Mouse (Mus musculus) heart, embryonic 15.5 days (tissue): ENCODE data around the gene Mier2. TPM values are rescaled to one million over a fixed set of nuclear protein-coding genes. Genes with fewer than 3 reads are reported as not detected.

Experiments
- ATAC-seq: fragments of 200-750 bp; cut with Nextera tagmentation; replicated peaks from 2 replicates; pipeline ENCODE4 v1.8.0; 2017; ENCODE audit warnings: low read depth, moderate TSS enrichment; ENCODE audit not compliant: insufficient number of reproducible peaks, insufficient read depth, low FRiP score
- H3K27ac ChIP-seq: fragments of 300-500 bp; sonication (generic); 2 replicates; pipeline ENCODE4 v1.5.1; 2015; ENCODE audit warnings: mild to moderate bottlenecking, inconsistent platforms
- H3K27me3 ChIP-seq: fragments of 300-500 bp; sonication (generic); 2 replicates; pipeline ENCODE4 v1.6.1; 2015; ENCODE audit warnings: inconsistent platforms
- H3K36me3 ChIP-seq: fragments of 300-500 bp; sonication (generic); 2 replicates; pipeline ENCODE4 v1.6.1; 2015; ENCODE audit warnings: mild to moderate bottlenecking, inconsistent platforms
- H3K4me1 ChIP-seq: fragments of 300-500 bp; sonication (generic); replicated peaks from 2 replicates; pipeline ENCODE4 v1.6.1; 2015; ENCODE audit warnings: inconsistent platforms
- H3K4me2 ChIP-seq: fragments of 300-500 bp; sonication (generic); 2 replicates; pipeline ENCODE4 v1.6.1; 2015; ENCODE audit warnings: inconsistent platforms, mild to moderate bottlenecking, moderate library complexity
- H3K4me3 ChIP-seq: fragments of 300-500 bp; sonication (generic); 2 replicates; pipeline ENCODE4 v1.5.1; 2015; ENCODE audit warnings: mild to moderate bottlenecking, inconsistent platforms
- H3K9ac ChIP-seq: fragments of 300-500 bp; sonication (generic); 2 replicates; pipeline ENCODE4 v1.6.1; 2015; ENCODE audit warnings: mild to moderate bottlenecking, inconsistent platforms
- H3K9me3 ChIP-seq: fragments of 300-500 bp; sonication (generic); replicated peaks from 2 replicates; pipeline ENCODE4 v1.6.1; 2016; ENCODE audit warnings: inconsistent platforms
- WGBS: fragments of 180-500 bp; shearing (Covaris S2); methylation state at CpG from one replicate; pipeline ENCODE4 v1.1.7; 2015; ENCODE audit warnings: mixed read lengths; 5-methylcytosine and 5-hydroxymethylcytosine counted together
- polyA plus RNA-seq: library from polyadenylated mRNA; unstranded; fragments of >200 nt; fragmentation: Nextera tagmentation; extraction: Ambion mirVana; gene quantifications from 2 replicates; pipeline ENCODE4 v1.2.1, GENCODE M21; 2015

Mier2 gene
- polyA plus RNA-seq, 1 experiment from 2014 or later: 21.7 TPM

DNA sequence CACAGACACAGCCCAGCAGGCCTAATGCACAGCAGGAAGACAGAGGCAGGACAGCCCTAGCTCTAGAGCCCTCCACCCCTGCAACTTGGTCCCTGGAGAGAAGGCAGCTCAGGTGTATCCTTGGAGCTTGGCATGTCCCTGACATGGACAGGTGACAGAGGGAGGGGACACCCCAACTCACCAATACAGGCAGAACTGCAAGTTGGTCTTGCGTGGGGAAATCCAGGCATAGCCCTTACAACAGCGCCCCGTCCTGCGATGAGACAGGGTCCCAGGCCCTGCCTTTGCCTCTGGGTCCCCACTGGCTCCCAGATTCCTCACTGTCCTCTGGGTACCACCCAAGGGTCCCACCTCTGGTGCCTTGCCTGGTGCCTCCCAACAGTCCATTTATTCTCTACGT is 30.7 kb upstream of the Mier2 start:
- 87% methylated on average over 5 of the region's 5 CpGs for WGBS
- ATAC-seq: no peak
- Histone ChIP-seq H3K9ac (no peak overlapping the region), H3K4me1 (no peaks in the 10 kb centered on the region), H3K9me3 (no peaks in the 10 kb centered on the region), H3K4me3 (no peak overlapping the region), H3K36me3 (no peaks in the 10 kb centered on the region), H3K27me3 (no peaks in the 10 kb centered on the region), H3K4me2 (no peak overlapping the region), H3K27ac (no peak overlapping the region)

DNA sequence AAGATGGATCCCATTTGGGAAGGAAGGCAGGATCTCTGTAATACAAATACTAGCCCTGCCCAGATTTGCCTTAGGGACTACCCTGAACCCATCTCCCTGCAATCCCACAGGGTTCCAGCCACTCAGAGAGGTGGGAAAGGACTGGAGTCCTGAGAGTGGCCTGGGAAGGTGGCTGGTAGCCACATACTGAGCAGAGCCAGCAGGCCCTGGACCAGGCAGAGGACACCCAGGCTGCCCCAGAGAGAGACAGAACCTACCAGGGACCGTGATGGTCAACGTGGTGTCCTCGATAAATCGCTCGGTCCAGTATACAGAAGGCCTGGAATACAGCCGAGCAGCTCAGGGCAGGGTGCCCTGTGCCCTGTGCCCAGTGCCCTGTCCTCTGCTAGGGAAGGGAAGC is 30.1 kb upstream of the Mier2 start:
- ATAC-seq: no peak
- no peak overlapping the region for H3K4me3 ChIP-seq
- 88% methylated on average over 6 of the region's 6 CpGs for WGBS

DNA sequence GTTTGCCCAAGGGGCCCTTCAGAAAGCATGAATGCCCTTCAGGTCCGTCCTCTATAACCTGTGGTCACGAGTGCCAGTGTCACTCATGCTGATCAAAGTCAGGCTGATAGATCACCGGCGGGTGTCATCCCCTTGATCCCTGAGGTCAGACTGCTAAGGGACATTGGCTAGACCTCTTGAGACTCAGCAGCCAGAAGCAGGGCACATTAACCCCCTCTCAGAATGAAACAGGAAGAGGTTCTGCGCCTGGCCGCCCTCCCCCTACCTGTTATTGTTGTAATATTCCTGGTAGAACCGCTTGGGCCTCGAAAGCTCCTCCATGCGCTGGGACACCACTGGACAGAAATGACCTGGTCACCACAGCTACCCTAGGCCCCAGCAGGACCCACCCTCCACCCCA is 29.4 kb upstream of the Mier2 start:
- H3K27ac ChIP-seq: no peak overlapping the region
- H3K4me2 ChIP-seq: no peak overlapping the region
- H3K9ac ChIP-seq: no peak overlapping the region
- peaks cover 5% of the 10 kb centered on the region; the same call in 1 of the 2 replicates for H3K27me3 ChIP-seq
- no peaks in the 10 kb centered on the region for H3K4me1 ChIP-seq
- no peaks in the 10 kb centered on the region for H3K36me3 ChIP-seq
- ATAC-seq: no peak
- 73% methylated on average over 9 of the region's 9 CpGs for WGBS
- H3K9me3 ChIP-seq: no peaks in the 10 kb centered on the region
- H3K4me3 ChIP-seq: no peak overlapping the region

More for the DNA sequence above, 30.1 kb upstream of the Mier2 start:
- H3K4me1 ChIP-seq: no peaks in the 10 kb centered on the region
- H3K9ac ChIP-seq: no peak overlapping the region
- H3K36me3 ChIP-seq: no peaks in the 10 kb centered on the region
- H3K4me2 ChIP-seq: no peak overlapping the region
- no peaks in the 10 kb centered on the region for H3K27me3 ChIP-seq
- H3K27ac ChIP-seq: no peak overlapping the region
- no peaks in the 10 kb centered on the region for H3K9me3 ChIP-seq

DNA sequence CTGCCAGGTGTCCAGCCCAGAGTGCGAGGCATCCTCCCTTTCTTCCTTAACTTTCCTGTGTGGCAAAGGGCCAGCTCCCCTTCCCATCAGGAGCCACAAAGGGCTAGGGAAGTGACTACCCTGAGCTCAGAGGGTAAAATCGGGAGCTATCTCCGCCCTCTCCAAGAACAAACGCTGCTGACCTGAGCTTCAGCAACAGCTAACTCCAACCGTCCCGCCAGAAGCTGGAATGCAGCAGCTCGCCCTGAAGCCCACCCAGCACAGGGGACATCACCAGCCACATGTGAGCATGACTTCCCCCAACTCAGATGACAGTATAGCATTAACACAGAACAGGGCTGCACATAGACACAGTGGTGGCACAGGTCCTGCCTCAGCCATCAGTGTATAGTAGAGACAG is 29.0 kb upstream of the Mier2 start:
- H3K4me3 ChIP-seq: no peak overlapping the region
- H3K36me3 ChIP-seq: no peaks in the 10 kb centered on the region
- no peaks in the 10 kb centered on the region for H3K4me1 ChIP-seq
- no peak overlapping the region for H3K4me2 ChIP-seq
- no peak overlapping the region for H3K27ac ChIP-seq
- WGBS: 45% methylated on average over 7 of the region's 7 CpGs
- peaks cover 6% of the 10 kb centered on the region; the same call in 1 of the 2 replicates for H3K27me3 ChIP-seq
- no peak for ATAC-seq
- no peaks in the 10 kb centered on the region for H3K9me3 ChIP-seq
- H3K9ac ChIP-seq: no peak overlapping the region

DNA sequence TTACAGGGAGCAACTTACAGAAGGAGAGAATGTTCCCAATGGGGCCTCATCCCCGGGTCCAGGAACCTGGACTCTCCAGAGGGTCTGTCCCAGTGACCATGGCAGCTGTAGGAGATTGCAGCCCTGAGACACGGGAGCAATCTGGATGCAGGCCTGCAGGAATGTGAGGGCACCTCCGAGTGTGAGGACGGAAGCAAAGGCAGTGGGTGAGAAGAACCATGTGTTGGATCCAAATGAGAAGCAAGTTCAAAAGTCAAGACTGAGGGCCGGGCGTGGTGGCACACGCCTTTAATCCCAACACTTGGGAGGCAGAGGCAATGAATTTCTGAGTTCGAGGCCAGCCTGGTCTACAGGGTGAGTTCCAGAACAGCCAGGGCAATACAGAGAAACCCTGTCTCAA is 26.5 kb upstream of the Mier2 start:
- Histone ChIP-seq H3K4me2 (no peak overlapping the region), H3K9me3 (no peaks in the 10 kb centered on the region), H3K9ac (no peak overlapping the region), H3K4me1 (no peaks in the 10 kb centered on the region), H3K27ac (no peak overlapping the region), H3K27me3 (peaks cover 14% of the 10 kb centered on the region), H3K4me3 (no peak overlapping the region), H3K36me3 (no peaks in the 10 kb centered on the region)
- 81% methylated on average over 8 of the region's 8 CpGs for WGBS
- ATAC-seq: no peak

DNA sequence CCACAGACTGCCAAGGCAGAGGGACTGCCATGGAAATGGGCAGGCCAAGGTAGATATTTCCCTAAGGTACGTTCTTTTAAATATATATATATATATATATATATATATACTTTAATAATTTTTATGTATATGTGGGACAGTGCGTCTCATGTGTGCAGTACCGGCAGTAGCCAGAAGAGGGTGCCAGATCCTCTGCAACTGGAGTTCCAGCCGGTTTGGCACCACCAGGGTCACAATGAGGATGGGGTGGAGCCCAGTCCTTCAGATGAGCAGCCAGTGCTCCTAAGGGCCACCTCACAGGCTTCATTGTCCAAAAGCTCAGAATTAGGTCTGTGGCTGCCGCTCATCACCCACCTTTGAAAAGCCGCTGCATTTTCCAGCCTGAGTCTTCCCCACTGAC is 25.8 kb upstream of the Mier2 start:
- 45% methylated on average over 6 of the region's 6 CpGs for WGBS
- H3K4me3 ChIP-seq: no peak overlapping the region

DNA sequence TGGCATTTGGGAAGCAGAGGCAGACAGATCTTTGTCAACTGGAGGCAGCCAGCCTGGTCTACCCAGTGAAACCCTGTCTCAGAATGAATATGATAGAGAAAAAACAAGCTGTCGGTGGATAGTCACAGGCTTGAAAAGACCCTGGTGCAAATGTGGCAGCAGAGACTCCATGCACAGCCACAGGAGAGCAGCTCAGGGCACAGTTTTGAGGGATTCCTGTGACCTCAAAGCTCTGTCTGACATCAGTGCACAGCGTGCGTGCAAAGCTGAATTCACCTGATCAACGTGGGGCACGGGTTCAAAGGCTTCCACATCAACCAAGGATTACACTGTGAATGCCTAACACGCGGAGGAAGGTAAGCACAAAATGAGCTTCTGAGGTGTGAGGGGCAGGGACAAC is 25.4 kb upstream of the Mier2 start:
- WGBS: 67% methylated on average over 7 of the region's 7 CpGs
- no peak overlapping the region for H3K4me3 ChIP-seq
- no peaks in the 10 kb centered on the region for H3K4me1 ChIP-seq
- H3K27ac ChIP-seq: no peak overlapping the region
- no peak overlapping the region for H3K4me2 ChIP-seq
- no peak overlapping the region for H3K9ac ChIP-seq
- ATAC-seq: no peak
- H3K9me3 ChIP-seq: no peaks in the 10 kb centered on the region
- peaks cover 14% of the 10 kb centered on the region for H3K27me3 ChIP-seq
- no peaks in the 10 kb centered on the region for H3K36me3 ChIP-seq

More for the DNA sequence above, 25.8 kb upstream of the Mier2 start:
- H3K9me3 ChIP-seq: no peaks in the 10 kb centered on the region
- no peak for ATAC-seq
- H3K27me3 ChIP-seq: peaks cover 14% of the 10 kb centered on the region
- H3K36me3 ChIP-seq: no peaks in the 10 kb centered on the region
- no peak overlapping the region for H3K27ac ChIP-seq
- H3K4me2 ChIP-seq: no peak overlapping the region
- H3K9ac ChIP-seq: no peak overlapping the region
- no peaks in the 10 kb centered on the region for H3K4me1 ChIP-seq

DNA sequence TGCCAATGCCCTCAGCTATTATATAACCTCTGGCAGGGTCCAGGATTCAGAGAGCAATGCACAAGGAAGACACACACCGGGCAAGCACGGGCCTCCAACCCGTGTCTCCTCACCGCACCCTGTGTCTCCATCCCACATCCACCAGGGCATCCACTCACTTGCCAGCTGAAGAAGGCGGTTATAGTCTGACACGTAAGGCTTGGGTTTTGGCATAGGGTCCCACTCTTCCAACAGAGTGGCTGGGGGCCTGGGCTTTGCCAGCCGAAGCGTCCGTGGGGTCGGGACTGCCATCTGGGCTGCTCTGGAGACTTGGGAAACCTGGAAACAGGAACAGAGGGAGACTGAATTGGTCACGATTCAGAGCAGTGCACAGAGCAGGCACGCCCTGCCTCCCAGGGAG is 24.8 kb upstream of the Mier2 start:
- ATAC-seq: no peak
- Histone ChIP-seq H3K9me3 (no peaks in the 10 kb centered on the region), H3K9ac (no peak overlapping the region), H3K27me3 (peaks cover 14% of the 10 kb centered on the region), H3K4me1 (no peaks in the 10 kb centered on the region), H3K27ac (no peak overlapping the region), H3K4me3 (no peak overlapping the region), H3K4me2 (no peak overlapping the region), H3K36me3 (no peaks in the 10 kb centered on the region)
- 85% methylated on average over 12 of the region's 12 CpGs for WGBS

DNA sequence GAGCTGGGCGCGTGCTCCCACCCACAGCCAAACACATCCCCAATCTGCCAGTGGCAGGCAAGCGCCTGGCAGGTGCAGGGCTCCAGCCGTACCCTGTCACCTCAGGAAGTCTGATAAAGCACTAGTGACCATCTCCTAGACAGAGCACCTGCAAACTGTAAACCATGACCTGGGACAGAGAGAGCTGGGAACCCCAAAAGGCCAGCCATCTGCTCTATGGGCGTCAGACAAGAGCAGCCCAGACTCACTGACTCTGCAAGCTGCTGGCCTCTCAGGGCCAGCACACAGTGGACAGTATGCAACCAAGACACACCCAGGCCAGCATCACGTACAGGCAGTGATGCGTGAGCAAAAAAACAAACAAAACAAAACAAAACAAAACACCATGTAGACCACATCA is 23.9 kb upstream of the Mier2 start:
- ATAC-seq: no peak
- WGBS: 68% methylated on average over 7 of the region's 7 CpGs
- Histone ChIP-seq H3K9ac (no peak overlapping the region), H3K9me3 (no peaks in the 10 kb centered on the region), H3K27me3 (peaks cover 14% of the 10 kb centered on the region), H3K4me3 (no peak overlapping the region), H3K36me3 (no peaks in the 10 kb centered on the region), H3K4me2 (no peak overlapping the region), H3K27ac (no peak overlapping the region), H3K4me1 (no peaks in the 10 kb centered on the region)

DNA sequence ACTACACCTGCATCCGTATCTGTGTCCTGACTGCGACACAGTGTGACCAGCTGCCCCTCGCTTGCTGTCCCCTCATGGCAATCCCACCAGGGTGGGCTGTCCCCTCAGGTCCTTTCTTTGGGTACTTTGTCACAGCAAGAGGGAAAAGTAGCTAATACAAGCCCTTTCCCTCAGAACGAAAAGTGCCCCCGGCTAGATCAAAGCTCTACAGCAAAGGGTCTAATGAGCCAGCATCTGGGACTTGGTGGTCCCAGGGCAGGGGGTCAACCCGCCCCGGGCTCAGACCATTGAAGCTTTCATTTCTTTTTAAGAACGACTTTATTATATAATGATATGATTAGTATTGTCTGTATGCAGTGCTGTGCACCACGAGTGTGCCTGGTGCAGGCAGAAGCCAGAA is 23.3 kb upstream of the Mier2 start:
- ATAC-seq: no peak

DNA sequence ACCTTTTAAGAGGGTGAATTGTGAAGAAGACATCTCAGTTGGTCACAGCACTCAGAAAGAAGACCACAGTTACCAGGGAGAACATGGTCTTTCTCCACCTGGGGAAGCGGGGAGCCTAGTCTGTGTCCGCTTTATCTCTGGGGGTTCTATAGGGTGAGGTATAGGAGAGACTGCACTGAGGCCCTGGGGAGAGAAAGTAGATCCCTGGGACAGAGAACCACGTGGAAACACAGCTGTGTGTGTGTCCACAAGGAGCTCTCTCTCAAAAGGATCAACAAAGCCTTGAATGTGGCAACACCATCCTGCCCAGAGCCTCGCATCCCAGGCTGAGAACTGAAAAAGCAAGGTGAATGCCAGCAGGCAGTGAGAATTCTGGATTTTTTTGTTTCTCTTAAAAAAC is 22.4 kb upstream of the Mier2 start:
- Histone ChIP-seq H3K36me3 (no peaks in the 10 kb centered on the region), H3K9me3 (no peaks in the 10 kb centered on the region), H3K27me3 (peaks cover 14% of the 10 kb centered on the region), H3K27ac (no peak overlapping the region), H3K9ac (no peak overlapping the region), H3K4me2 (no peak overlapping the region), H3K4me3 (no peak overlapping the region), H3K4me1 (no peaks in the 10 kb centered on the region)
- WGBS: 74% methylated on average over 4 of the region's 4 CpGs
- ATAC-seq: no peak

More for the DNA sequence above, 23.3 kb upstream of the Mier2 start:
- peaks cover 14% of the 10 kb centered on the region for H3K27me3 ChIP-seq
- H3K27ac ChIP-seq: no peak overlapping the region
- H3K36me3 ChIP-seq: no peaks in the 10 kb centered on the region
- no peaks in the 10 kb centered on the region for H3K4me1 ChIP-seq
- H3K9me3 ChIP-seq: no peaks in the 10 kb centered on the region
- WGBS: 67% methylated on average over 9 of the region's 9 CpGs
- no peak overlapping the region for H3K4me2 ChIP-seq
- no peak overlapping the region for H3K4me3 ChIP-seq
- H3K9ac ChIP-seq: no peak overlapping the region

DNA sequence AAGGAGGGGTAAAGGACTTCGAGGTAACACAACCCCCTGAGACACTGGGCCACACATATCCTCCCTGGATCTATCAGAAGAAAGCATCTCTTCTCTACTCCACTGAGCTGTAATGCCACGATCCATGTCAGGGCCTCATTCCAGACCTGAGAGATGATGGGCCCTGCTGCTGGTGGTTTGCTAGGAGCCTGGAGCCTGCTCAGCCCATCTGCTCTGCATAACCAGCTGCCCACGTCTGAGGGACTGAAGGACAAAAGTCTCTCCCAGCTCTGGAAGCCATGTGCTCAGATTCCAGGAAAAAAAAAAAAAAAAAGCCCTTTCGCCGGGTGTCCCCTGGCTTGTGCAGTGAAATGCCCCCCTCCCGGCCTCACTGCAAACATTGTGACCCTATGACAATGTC is 20.8 kb upstream of the Mier2 start:
- ATAC-seq: no peak
- Histone ChIP-seq H3K4me3 (no peak overlapping the region), H3K9ac (no peak overlapping the region), H3K4me1 (no peaks in the 10 kb centered on the region), H3K4me2 (no peak overlapping the region), H3K27ac (no peak overlapping the region), H3K36me3 (no peaks in the 10 kb centered on the region), H3K9me3 (no peaks in the 10 kb centered on the region), H3K27me3 (peaks cover 14% of the 10 kb centered on the region)
- 70% methylated on average over 6 of the region's 6 CpGs for WGBS
